Mouse (Mus musculus) heart, postnatal 4 days (tissue): ENCODE results near the gene Vwa3a. TPM values are rescaled to one million over a fixed set of nuclear protein-coding genes. Genes with fewer than 3 reads are reported as not detected.

Experiments
- DNase-seq: peaks from one replicate; pipeline ENCODE4 v3.0.0; 2021
- total RNA-seq, 2 experiments: library from RNA; stranded (reverse); gene quantifications; 2 replicates each; pipeline ENCODE4 v1.2.3; 2021

The Vwa3a gene
- total RNA-seq: 1 to 10 TPM; 1.1 to 1.4 TPM

DNA sequence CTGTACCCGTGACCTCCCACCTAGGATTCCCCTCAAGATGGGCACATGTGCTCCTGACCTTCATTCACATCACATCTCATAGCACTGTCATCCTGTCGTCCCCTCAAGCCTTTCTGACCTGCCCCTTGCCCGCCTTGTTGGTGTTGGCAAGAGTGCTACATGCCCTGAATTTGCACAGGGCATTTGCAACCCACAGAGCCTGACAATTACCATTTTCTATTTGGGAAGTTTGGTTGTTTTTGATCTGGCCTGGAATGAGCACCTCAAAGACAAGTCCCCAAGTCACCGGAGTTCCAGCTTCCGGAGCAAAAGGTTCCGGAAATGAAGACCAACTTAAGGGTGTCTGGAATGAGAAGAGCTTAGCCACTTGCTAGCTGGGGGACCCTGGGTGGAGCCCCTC, at the start of gene Vwa3a:
Vwa3a (plus strand) TSS at position 301 of the 400 bp plus-strand sequence.
- DNase-seq: no peak

DNA sequence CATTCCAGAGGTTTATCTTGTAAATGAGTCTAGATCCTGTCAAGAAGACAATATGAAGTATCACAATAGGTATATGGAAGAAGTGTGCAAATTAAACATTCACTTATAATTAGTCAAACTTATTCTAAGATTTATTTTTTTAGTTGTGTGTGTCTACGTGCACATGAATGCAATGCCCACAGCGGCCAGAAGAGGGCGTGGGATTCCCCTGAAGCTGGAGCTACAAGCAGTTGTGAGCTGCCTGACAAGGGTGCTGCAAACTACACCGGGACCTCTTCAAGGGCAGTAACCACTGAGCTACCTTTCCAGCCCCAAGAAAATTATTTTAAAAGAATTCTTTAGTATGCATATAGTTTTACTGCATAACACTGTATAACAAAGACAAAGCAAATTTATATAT, 48.5 kb upstream of the Vwa3a start:
- DNase-seq: peak; percentile 22

DNA sequence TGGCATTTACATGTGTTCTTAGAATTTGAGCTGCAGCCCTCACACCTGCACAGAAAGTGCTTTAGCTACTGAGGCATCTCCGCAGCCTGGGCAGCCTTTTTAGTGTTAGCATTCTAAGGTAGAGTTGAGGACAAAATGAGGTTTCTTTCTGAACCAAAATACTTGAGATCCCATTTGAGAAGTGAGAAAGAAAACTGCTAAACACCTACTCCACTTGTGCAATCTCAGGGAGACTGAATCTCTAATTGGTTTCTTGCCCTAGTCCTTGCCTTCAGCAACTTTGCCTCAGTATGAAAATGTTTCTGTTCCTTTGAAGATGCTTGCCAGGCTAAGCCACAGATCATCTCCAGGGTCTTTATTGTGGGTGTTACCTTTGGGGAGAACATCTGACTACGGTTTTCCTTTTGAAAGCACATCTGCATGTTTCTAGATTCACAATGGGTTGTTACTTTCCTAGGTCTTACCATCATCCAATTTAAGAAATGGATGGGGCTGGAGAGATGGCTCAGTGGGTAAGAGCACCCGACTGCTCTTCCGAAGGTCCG, 45.2 kb upstream of the Vwa3a start:
- no peak for DNase-seq

DNA sequence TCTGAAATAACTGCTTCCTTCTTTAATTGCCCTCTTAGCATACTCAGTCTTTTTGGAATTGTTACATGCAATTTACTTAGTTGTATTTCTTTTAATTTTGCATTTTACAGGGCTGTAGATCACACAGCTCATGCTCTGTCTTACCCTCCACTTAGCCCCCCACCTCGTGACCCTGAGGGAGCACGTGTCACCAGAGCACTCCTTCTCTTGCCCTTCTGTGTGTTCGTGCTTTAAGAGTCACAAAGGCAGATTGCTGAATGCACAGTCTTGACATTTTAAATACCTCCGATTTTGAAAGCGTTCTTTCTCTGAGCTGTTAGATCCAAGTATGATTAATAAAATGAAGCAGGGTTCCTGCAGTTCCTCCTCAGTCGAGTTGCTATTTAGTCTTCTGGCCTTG, 43.9 kb upstream of the Vwa3a start:
- DNase-seq: no peak

DNA sequence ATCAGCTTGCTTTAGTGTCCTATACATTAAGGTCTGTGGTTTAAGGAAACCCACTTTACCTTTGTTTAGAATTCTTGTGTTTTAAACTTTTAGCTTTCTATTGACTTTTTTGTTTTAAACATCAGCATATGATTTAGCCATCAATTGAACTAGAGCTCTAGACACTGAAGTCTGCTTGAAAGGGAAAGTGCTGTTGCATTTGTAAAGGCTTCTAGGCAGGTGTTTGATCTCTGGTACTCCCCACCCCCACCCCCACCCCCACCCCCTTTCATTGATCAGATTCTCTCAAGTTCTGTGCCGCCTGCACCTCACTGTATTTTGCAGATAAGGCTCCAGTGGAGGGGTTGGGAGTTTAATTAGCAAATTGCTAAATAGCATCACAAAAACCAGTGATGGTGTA, 43.5 kb upstream of the Vwa3a start:
- no peak for DNase-seq

DNA sequence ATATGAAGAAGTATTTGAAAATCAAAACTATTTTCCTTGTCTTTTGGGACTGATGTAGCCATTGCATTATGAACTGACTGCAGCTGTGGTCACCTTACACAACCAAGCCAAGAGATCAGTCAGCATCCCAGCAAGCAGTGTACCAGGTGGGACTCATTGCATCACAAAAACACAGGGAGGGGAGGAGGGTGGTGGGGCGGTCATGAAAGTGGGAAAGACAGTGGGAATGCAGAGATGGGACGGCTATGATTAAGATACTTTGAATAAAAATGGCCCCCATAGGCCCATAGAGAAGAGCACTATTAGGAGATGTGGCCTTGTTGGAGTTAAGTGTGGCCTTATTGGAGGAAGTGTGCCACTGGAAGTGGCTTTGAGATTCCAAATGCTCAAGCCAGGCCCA, 42.8 kb upstream of the Vwa3a start:
- DNase-seq: no peak

DNA sequence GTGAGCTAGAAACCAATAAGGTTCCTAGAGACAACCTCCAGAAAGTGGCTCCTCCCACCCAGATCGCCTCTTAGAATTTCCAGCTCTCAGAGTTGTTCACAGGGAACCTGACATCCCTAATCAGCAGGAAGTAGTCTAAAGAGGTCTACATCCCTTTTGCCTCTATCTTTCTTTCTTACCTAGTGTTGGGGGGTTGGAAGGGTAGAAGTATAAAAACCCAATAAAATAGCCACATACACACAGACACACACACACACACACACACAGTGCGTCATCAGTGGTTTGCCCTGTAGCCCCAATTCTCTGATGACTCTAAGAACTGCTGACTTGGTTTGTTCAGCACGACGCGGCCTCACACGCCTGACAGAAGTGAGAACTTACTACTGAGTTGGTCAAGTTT, 39.5 kb upstream of the Vwa3a start:
- no peak for DNase-seq

DNA sequence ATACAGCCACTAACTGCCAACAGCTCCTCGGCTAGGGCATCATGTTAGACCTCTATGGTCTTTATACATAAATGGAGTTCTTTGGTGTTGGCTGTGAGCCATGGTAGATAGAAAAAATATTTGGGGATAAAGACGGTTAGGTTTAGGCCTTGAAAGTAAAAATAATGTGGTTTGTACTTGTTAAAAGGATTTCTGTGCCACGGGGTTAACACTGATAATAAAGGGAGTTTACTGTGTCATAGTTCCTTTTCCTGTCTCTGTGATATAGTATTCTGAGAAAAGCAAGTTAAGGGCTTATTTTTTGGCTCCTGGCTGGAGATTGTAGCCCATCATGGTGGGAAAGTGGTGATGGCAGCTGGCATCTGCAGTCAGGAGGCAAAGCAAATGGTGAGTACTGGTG, 35.2 kb upstream of the Vwa3a start:
- DNase-seq: no peak

DNA sequence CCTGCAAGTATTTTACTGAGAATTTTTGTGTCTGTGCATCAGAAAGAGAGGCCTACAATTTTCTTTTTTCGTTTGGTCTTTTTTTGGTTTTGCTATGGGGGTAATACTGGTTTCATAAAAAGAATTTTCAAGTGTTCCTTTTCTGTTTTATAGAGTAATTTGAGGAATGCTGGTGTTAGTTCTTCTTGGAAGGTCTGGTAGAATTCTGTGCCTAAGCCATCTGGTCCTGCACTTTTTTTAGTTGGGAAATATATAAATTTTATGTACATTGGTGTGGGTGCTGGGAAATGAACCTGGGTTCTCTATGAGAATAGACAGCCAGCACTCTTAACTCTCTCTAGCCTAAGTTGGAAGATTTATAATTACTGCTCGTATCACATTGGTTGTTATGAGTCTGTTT, 27.0 kb upstream of the Vwa3a start:
- no peak for DNase-seq

DNA sequence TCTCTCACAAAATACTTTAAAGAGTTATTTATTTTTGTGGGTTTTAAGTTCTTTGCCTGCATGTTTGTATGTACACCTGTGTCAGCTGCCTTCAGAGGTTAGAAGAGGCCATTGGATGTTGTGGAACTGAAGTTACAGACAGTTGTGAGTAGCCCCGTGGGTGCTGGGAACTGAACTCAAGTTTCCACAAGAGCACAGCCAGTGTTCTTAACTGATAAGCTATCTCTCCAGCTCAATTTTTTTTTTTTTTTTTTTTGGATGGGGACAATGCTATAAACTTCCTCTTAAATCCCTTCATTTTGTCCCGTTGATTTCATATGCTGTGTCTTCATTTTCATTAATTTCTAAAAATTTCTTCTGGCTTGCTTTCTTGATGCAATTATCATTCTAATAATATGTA, 25.9 kb upstream of the Vwa3a start:
- DNase-seq: no peak

DNA sequence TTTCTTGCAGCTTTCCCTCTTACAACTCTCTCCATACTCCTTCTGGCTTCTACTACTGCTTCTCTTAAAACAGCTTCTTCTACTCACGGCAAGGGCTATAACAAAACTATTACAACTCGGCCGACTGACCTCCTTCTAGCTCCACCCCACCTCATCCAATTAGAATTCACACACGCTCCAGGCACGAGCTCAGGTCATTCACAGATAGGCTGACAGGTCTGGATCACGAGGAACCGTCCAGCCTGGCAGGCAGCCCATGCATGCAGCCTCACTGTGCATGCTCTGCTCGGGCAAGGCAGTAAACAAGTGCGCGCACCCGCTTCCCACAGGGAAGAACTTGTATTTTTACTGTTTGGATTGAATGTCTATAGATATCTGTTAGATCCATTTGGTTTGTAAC, 25.2 kb upstream of the Vwa3a start:
- DNase-seq: peak; percentile 72

DNA sequence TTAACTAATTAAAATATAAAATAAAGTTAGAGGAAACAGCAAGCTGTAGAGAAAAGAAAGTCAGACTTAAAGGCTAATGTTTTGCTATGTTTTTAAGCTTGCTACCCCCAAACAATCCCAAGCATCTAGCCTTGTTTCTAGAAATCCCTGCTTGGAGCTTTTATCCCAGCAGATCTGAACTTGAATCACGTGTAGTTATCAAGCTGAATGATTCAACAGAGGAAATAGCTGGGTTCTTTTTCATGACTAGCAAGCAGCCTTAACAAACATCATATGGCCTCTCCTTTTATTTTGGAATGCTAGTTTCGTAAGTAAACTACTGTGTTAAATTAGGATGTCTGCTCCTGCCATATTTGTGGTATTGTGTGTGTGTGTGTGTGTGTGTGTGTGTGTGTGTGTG, 21.9 kb upstream of the Vwa3a start:
- no peak for DNase-seq

DNA sequence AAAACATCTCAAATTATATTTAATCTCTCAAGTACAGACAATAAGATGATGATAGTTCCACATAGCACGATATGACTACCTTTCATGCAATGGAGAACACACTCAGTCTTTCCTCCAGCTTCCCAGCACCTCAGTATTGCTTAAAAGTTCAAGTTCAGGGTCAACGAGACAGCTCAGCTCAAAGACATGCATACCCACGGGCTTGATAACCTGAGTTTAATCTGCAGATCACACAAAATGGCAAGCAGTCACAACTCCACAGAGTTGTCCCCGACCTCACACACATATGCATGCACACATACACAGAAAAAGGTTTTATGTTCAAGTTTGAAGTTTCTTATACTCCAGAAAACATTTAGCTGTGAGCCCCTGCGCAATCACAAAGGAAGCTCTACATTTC, 18.1 kb upstream of the Vwa3a start:
- no peak for DNase-seq

DNA sequence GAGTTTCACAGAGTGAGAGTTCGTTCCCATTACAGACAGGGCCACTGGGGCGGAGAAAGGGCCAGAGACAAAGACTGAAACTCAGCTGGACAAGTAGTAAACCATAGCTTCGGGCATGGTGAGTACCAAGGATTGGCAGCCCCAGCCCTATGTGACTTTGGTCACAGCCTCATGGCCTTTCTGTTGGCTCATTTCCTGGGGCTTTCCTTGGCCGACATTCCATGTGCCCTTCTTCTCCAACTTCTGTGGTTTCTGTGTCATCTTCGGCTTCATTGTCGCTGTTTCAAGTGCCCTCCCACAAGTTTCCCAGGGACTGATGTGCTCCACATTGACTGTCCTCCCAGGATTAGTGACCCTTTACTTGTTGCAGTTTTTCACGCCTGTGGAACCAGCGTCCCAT, 17.7 kb upstream of the Vwa3a start:
- DNase-seq: no peak

DNA sequence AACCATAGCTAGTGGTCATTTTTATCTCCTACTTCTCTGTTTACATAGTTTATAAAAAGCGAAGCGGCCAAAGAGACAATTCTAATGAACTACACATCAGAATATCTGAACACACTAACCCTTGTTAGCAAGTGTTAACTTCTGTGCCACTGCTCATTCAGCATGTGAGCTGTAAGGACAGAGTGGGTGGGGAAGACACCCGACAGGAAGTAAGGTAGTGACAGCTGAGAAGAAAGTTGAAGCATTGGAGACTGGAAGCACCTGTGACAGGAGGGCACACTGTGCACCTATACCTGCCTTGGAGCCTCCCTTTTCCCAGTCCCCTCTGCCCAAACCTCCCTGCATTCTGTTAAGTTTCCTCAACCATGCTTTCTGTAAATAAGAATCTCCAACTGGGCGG, 17.1 kb upstream of the Vwa3a start:
- DNase-seq: no peak

DNA sequence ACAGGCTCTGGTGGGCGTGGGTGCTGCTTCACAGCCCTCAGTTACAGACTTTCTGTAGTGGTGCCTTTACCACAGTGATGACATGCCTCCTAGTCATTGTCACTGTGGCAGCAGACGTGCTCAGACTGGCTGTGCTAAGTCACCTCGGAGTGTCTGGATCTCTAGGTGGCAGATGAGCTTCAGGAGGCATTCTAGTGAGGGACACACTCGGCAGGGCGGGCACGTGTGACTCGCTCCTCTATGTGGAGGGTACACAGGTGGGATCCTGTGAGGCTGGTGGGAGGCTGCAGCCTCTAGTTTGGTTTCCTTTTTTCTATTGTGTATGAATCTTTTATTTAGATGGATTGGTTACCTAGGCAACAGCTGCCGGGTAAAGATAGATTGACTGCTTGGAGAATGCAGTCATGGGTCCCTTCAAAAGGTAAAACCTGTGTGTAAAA, 16.3 kb upstream of the Vwa3a start:
- DNase-seq: no peak

DNA sequence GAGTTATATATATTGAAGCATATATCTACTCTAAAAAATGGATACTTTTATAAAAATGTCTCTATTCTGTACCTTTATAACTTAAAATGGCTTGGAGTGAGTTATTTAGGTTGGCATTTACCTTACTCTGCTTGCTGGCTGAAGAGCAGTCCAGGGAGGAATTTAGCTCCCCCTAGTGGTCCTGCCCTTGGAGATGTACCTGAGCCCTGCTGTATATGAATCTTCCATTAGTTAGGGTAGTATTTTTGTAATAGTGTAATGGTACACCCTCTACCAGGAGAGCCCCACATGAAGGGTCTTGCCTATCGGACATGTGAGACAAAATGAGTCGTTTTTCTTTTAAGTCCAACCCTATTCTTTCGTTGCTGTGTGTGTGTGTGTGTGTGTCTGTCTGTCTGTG, 11.5 kb upstream of the Vwa3a start:
- peak; percentile 56 for DNase-seq

DNA sequence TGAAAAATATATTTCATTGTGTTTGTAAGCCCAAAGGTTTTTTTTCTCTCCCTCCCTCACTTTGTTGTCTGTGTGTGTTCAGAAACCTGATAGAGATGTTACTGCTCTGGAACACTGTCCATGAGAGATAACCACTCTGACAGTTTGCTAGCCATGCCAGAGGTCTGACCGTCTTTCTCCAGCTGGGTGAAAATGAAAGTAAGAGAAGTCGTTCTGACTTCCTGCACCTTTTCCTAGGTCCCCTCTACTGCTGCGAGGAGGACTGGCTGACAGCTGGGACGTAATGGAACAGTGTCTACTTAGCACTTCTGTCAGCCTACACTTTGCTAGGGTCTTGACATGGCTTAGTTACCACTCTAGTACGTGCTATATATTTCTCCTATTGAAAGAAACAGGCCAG, 9.5 kb upstream of the Vwa3a start:
- no peak for DNase-seq

DNA sequence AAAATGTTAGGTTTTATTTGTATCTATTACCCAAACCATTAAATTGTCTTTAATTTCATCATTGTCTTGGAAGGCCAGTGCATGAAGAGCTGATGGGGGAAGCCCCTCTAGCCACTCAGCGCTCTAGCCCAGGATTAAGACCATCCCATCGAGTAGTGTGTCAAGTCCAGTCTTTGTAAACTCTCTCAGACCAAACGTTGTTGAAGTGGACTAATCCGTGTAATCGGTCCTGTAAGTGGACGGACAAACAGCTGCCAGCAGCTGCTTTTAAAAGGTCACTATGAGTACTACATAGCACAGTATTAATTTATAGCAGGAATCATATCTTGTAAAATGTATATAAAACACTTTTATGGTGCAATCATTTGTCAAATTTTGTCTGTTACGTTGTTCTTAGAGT, 6.2 kb upstream of the Vwa3a start:
- DNase-seq: no peak

DNA sequence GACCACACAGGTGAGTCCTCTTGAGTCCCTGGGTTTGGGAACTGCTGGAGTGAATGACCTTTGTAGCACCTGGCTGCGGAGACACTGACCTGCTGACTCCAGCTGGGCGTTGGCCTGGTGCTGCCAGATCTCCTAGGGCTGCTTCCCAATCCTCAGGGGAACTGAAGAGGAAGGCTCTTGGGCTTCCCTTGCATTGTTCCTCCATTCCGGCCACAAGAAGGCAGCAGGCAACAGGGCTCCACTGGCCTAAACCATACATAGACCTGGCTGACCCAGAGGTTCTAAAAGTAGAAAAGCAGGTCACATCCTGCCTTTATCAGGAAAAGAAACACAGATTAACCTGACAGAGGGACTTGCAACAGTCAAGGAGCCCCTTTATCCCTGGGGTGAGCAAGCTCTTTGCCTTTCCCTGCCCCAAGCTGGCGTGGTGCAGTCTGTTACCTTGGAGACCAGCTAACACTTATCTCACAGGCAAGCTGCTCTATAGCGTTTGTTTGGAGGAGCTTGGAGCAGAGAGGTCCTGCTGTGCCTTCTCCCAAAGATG, 512 bp downstream of the Vwa3a start:
- peak; percentile 40 for DNase-seq

DNA sequence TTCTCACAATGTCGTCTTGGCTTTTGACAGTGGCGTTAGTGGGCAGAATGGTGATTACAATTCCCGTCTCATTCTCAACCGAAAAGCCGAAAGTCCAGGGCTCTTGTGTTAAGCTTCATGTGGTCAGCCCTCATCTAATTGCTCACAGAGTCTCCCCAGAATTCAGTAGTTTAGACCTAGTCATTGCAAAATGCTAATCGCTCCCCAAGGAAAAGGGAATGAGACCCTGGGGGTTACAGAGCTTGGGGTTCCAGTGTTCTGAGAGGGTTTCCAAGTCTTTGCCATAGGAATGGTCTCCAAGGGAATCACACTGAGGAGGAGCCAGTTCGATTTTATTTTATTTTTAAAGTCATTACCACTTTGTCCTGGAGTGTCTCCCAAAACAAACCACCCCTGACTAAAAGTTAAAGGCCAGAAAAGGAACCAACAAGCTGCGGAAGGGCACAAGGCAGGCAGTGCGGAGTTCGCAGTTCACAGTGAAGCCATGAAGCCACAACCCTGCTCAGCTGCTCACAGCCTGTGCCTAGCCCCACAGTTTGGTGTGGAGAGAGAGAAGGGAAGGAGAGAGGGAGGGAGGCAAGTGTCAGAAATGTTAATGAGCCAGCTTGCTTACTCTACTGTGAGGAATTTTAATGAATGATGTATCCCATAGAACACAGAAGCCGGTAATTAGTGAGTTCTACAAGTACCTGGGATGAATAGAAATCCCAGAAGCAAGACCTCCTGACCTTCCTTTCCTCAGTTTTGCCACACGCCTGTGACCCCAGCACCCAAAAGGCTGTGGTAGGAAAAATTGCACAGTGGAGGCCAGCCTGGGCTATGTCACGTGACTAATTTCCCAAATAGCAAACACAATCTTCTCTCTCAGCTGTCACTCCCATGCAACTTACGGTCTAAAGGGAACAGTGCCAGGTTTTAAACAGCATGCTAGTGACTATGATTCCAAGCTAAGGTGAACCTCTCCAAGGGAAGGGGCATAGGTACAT, 4.5 kb downstream of the Vwa3a start:
- DNase-seq: no peak

DNA sequence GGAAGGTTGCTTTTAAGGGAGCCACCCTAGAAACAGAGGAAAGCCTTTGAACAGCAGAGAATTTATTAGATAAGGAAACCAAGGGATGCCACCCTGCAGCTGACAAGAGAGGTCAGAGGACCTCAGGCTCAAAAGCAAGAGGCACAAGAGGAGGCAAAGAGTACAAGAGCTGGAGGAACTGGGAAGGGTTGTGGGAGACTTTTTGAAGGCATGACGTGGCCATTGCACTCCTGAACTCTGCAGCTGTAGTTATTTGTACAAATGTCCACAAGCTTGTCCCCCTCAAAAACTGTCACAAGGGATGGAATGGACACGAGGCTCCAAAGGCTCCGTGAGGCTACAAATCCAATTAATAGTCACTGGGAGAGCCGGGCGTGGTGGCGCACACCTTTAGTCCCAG, 5.5 kb downstream of the Vwa3a start:
- no peak for DNase-seq

DNA sequence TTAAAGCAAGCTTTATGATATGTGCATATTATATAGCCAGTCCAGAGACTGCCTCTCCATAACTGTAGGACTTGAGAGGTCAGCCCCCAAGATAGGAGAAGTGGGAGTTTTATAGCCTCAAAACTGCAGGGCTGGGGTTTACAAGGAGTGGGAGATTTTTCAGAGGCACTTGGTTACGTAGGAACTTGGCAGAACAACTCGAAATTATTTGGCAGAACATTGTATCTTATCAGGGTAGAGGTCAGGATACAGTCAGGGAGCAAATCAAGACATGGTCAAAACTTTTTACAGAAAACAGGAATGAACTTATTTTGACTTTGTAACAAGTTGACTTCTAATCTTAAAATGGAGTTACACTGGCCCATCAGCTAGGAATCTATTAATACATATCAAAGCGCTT, 6.9 kb downstream of the Vwa3a start:
- DNase-seq: no peak

DNA sequence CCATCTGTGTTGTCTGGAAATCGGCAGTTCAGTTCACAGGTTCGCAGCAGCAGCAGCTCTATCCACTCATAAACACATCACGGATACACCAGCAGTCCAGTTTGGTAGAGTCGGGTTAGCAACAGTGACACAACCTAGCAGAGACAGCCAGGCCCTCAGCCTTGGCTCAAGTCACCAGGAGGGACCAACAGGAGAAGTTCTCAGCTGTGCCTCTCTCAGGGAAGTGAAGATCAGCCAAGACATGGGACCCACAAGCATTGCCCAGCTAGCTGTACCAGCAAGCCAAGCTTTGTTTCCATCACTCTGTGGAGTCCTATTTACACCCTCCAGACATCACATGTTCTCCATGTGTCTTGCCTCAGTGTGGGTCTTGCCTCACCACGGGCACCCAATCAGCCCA, 7.7 kb downstream of the Vwa3a start:
- DNase-seq: no peak
